Mouse (Mus musculus): Measurements from ENCODE around the gene Mul1. TPM values are rescaled to one million over a fixed set of nuclear protein-coding genes. Genes with fewer than 3 reads are reported as not detected.
A peak's percentile ranks its signal among the peaks of the same experiment; 100 is the strongest.

The Mul1 gene
- 15.3 and 18.6 TPM in 2 replicates for polyA plus RNA-seq (2014; fragmentation: Nextera tagmentation; extraction: Ambion mirVana)

DNA sequence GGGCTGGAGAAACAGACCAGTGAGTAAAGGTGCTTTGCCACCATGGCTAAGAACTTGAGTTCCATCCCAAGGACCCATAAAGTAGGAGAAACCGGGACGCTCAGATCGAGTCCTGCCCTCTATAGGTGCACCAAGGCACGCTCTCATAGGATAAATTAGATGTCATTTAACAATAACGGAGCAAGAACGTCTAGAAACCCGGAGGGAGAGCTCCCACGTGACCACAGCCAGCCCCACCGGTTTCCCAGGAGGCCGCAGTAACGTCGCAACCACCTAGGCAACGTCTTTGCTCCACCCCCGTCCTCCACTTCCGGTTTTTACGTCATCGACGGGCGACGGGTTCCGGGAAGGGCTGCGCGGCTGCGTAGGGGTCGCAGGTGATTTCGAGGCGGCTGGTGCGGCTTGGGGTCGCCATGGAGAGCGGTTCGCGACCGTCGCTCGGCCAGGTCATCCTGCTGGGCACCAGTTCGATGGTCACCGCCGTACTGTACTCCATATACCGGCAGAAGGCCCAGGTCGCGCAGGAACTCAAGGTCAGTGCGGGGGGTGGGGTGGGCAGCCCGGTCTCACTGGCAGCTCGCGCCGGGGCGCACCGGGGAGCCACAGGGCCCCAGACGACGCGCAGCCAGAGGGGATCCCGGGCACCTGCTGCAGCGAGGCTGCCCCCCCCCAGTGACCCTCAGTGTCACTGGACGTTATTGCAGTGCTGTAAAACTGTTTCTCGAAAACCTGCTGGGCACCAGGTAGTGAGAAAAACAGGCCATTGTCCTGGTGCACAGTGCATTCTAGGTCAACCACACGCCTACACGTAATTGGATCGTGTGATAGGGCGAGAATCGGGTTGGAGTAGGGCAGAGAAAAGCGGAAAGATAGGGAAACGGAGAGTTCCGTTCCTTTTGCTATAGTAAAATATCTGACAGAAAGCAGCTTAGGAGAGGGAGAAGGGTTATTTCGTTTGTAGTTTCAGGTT, at the start of gene Mul1:
TSS of gene Mul1 (plus strand) at position 325 of the 970 bp plus-strand sequence.
- Histone ChIP-seq H3K27me3 (ENCODE audit: control insufficient read depth, insufficient read depth, low read length) (no peaks in the 10 kb centered on the region), H3K4me1 (ENCODE audit: control insufficient read depth, insufficient read depth, low read length) (peaks cover 10% of the 10 kb centered on the region), H3K27ac (ENCODE audit: low read depth, low read length) (peak within 1 kb of the TSS; percentile 83), H3K36me3 (ENCODE audit: control insufficient read depth, insufficient read depth, low read length) (peaks cover 23% of the 10 kb centered on the region), H3K9me3 (ENCODE audit: control insufficient read depth, low read length) (no peaks in the 10 kb centered on the region), H3K9ac (replicated peaks; ENCODE audit: low read depth, low read length) (peak within 1 kb of the TSS; percentile 74), H3K4me2 (ENCODE audit: low read depth, low read length) (peak within 1 kb of the TSS; percentile 89), H3K4me3 (ENCODE audit: low read depth, low read length) (peak within 1 kb of the TSS; percentile 73)
- peak; percentile 91 for ATAC-seq (ENCODE audit: low read depth)
- under 1% methylated on average over 64 of the region's 64 CpGs for WGBS

DNA sequence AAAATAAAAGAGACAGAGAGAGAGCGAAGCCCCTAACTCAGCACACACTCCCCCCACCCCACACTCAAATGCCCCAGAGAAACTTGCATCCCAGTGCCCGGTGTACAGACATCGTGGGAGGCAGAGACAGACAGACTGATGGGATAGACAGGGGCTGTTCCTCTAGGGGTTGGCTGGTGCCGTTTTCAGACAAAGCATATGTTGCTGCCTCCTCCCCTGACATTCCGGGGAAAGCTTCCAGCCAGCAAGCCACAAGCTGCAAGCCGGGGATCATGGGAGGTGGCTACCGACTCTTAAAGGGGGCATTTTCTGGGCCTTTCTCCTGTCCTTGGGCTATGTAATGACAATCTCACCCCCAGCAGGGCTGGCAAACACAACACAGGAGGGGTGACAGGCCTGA, 40.8 kb upstream of the Mul1 start:
- Histone ChIP-seq H3K4me2 (ENCODE audit: low read depth, low read length) (no peak overlapping the region), H3K4me1 (ENCODE audit: control insufficient read depth, insufficient read depth, low read length) (peaks cover 7% of the 10 kb centered on the region; the same call in 1 of the 2 replicates), H3K4me3 (ENCODE audit: low read depth, low read length) (no peak overlapping the region), H3K9me3 (ENCODE audit: control insufficient read depth, low read length) (no peaks in the 10 kb centered on the region), H3K9ac (replicated peaks; ENCODE audit: low read depth, low read length) (no peak overlapping the region), H3K27me3 (ENCODE audit: control insufficient read depth, insufficient read depth, low read length) (peaks cover 36% of the 10 kb centered on the region), H3K36me3 (ENCODE audit: control insufficient read depth, insufficient read depth, low read length) (no peaks in the 10 kb centered on the region), H3K27ac (ENCODE audit: low read depth, low read length) (no peak overlapping the region)
- ATAC-seq (ENCODE audit: low read depth): no peak
- 60% methylated on average over 7 of the region's 7 CpGs for WGBS

DNA sequence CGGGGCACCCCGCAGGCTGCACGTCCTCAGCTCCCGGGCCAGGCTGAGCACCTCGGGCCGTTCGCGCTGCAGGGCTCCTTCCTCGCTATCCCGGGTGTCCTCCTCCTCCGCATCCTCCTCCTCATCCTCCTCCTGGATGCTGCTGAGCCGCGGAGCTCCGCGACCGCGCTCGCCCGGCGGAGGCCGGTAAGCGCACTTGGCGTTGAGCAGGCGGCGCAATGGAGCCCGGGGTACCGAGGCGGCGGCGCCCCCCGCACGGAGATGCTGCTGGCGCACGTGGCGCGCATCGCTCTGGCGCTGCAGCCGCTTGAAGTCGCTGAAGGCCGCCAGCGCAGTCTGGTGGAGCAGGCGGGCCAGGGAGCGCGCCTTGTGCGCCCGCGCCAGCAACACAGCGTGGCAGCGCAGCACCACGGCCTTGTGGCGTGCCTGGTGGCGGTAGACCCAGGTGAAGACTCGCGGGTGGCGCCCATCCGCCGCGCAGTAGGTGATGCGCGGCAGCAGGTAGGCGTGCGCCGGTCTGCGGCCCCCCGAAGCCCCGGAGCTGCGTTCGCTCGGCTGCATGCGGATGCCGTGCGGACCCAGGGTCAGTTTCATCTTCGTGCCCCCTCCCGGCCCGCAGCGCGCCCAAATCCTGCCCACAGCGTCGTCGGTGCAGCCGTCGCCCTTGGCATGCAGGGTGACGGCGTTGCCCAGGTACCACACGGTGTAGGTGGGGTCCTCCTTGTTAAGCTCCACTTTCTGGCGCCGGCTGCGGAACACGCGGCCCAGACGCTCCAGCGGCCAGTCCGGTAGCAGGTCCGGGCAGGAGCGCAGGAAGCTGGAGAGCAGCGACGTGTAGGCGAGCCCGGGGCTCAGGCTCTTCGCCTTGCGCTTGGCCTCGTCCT, 39.1 kb upstream of the Mul1 start:
- Histone ChIP-seq H3K27me3 (ENCODE audit: control insufficient read depth, insufficient read depth, low read length) (peaks cover 36% of the 10 kb centered on the region), H3K9ac (replicated peaks; ENCODE audit: low read depth, low read length) (peak overlapping the region; percentile 48), H3K4me1 (ENCODE audit: control insufficient read depth, insufficient read depth, low read length) (peaks cover 7% of the 10 kb centered on the region; the same call in 1 of the 2 replicates), H3K27ac (ENCODE audit: low read depth, low read length) (no peak overlapping the region), H3K4me3 (ENCODE audit: low read depth, low read length) (peak overlapping the region; percentile 40), H3K9me3 (ENCODE audit: control insufficient read depth, low read length) (no peaks in the 10 kb centered on the region), H3K36me3 (ENCODE audit: control insufficient read depth, insufficient read depth, low read length) (no peaks in the 10 kb centered on the region), H3K4me2 (ENCODE audit: low read depth, low read length) (peak overlapping the region; percentile 76)
- WGBS: 1% methylated on average over 82 of the region's 103 CpGs
- ATAC-seq (ENCODE audit: low read depth): peak; percentile 60

DNA sequence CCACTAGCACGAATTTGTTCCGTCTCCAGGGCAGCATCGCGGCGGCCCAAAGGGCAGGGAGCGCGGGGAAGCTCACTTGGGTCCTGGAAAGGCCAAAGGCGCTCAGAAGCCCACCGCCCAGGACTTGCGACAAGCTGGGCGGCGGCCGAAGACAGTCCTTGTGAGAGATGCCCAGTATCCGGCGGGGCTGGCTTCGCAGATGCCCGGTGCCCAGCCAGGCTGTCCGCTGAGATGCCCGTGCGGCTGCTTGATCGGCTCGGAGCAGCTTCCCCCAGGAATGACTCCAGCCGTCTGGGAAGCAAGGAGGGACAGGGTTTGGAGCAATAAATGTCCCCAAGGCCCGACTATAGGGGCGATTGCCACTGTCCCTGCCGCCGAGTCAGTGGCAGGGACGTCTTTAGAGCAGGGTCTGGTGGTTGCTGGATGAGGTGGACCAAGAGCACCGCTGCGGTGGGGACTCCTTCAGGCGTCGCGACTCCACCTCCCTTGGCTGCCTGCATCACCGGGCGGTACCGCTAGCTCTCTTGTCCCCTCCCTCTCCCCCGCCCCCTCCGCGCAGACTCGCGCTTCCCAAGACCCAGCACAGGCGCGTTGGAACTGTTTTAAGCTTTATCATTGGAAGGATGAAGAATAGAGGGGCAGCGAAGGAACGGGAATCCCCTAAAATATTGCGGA, 38.4 kb upstream of the Mul1 start, which contains the start of gene Fam43b:
TSS of gene Fam43b (minus strand) at position 558 of the 675 bp plus-strand sequence.
- H3K4me1 ChIP-seq (ENCODE audit: control insufficient read depth, insufficient read depth, low read length): peaks cover 7% of the 10 kb centered on the region; the same call in 1 of the 2 replicates
- no peak within 1 kb of the TSS for H3K27ac ChIP-seq (ENCODE audit: low read depth, low read length)
- peak within 1 kb of the TSS; percentile 40 for H3K4me3 ChIP-seq (ENCODE audit: low read depth, low read length)
- H3K4me2 ChIP-seq (ENCODE audit: low read depth, low read length): peak within 1 kb of the TSS; percentile 76
- no peaks in the 10 kb centered on the region for H3K9me3 ChIP-seq (ENCODE audit: control insufficient read depth, low read length)
- no peaks in the 10 kb centered on the region for H3K36me3 ChIP-seq (ENCODE audit: control insufficient read depth, insufficient read depth, low read length)
- H3K27me3 ChIP-seq (ENCODE audit: control insufficient read depth, insufficient read depth, low read length): peaks cover 36% of the 10 kb centered on the region
- ATAC-seq (ENCODE audit: low read depth): peak; percentile 51; the same call in 1 of the 2 replicates
- WGBS: 1% methylated on average over 42 of the region's 46 CpGs
- peak within 1 kb of the TSS; percentile 48 for H3K9ac ChIP-seq (replicated peaks; ENCODE audit: low read depth, low read length)

DNA sequence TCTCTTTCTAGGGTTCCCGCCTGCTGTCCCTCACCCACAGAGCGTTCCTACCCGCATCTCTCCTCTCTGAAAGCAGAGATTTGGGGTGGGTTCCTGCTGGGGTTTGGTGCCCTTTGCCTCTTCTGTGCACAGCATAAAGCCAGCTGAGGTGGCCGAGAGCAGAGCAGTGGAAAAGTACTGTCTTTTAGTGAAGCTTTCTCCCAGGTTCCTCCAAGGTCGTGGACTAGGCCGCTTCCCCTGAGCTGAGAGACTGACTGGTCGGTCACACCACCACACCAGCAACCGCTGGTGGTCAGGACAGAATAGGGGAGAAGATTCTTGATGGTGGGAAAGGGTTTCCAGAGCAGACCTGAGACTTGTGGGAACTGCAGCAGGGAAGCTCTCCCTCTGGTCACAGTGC, 37.8 kb upstream of the Mul1 start:
- no peaks in the 10 kb centered on the region for H3K9me3 ChIP-seq (ENCODE audit: control insufficient read depth, low read length)
- H3K9ac ChIP-seq (replicated peaks; ENCODE audit: low read depth, low read length): no peak overlapping the region
- H3K36me3 ChIP-seq (ENCODE audit: control insufficient read depth, insufficient read depth, low read length): no peaks in the 10 kb centered on the region
- 3% methylated on average over 8 of the region's 8 CpGs for WGBS
- peak overlapping the region; percentile 76 for H3K4me2 ChIP-seq (ENCODE audit: low read depth, low read length)
- peaks cover 7% of the 10 kb centered on the region; the same call in 1 of the 2 replicates for H3K4me1 ChIP-seq (ENCODE audit: control insufficient read depth, insufficient read depth, low read length)
- peak overlapping the region; percentile 40 for H3K4me3 ChIP-seq (ENCODE audit: low read depth, low read length)
- H3K27ac ChIP-seq (ENCODE audit: low read depth, low read length): no peak overlapping the region
- ATAC-seq (ENCODE audit: low read depth): no peak
- H3K27me3 ChIP-seq (ENCODE audit: control insufficient read depth, insufficient read depth, low read length): peaks cover 36% of the 10 kb centered on the region

DNA sequence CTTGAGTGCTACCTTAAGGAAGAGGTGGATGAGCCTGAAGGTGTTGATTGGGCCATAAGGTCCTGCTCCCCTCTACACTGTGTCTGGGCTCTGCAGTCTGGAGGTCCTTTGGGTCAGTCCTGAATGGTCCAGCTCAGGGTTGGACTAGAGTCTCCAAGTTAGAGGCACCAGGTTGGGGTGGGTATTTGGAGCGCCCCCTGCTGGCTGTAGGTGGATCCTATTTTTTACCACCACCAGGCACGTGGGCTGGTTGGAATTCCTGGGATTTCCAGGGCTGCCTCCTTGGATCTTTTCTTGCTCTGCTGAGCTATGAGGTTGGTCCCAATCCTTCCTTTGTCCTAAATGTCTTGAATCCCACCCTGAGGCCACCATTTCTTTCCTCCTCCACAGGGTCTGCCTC, 29.7 kb upstream of the Mul1 start:
- Histone ChIP-seq H3K27me3 (ENCODE audit: control insufficient read depth, insufficient read depth, low read length) (no peaks in the 10 kb centered on the region), H3K4me1 (ENCODE audit: control insufficient read depth, insufficient read depth, low read length) (no peaks in the 10 kb centered on the region), H3K36me3 (ENCODE audit: control insufficient read depth, insufficient read depth, low read length) (no peaks in the 10 kb centered on the region), H3K9me3 (ENCODE audit: control insufficient read depth, low read length) (no peaks in the 10 kb centered on the region), H3K27ac (ENCODE audit: low read depth, low read length) (no peak overlapping the region), H3K9ac (replicated peaks; ENCODE audit: low read depth, low read length) (no peak overlapping the region), H3K4me3 (ENCODE audit: low read depth, low read length) (no peak overlapping the region), H3K4me2 (ENCODE audit: low read depth, low read length) (no peak overlapping the region)
- 0% methylated on average over 2 of the region's 2 CpGs for WGBS
- ATAC-seq (ENCODE audit: low read depth): no peak

DNA sequence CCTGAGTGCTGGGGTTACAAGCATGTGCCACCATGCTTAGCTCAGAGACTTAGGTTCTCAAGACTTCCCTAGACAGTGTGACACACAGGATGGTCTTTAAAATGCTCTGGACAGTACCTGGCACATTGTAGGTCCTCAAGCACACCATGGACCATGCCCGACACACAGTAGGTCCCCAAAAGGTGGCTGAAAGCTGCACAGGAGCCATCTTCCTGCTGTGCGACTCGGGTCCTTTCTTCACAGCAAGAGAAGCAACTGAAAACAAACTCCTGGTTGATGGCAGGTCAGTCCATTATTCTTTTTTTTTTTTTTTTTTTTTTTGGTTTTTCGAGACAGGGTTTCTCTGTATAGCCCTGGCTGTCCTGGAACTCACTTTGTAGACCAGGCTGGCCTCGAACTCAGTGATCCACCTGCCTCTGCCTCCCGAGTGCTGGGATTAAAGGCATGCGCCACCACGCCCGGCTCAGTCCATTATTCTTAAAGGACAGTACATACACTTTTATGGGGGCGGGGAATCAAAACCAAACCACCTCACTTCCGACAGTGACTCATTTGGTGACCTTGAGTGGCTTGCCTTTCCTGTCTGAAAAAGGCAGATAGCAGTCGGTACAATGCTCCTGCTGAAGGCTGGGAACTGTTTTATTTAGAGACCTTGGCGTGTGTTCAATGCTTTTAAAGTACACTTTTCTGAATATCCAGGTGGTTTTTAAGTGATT, 26.8 kb upstream of the Mul1 start:
- ATAC-seq (ENCODE audit: low read depth): no peak
- Histone ChIP-seq H3K36me3 (ENCODE audit: control insufficient read depth, insufficient read depth, low read length) (no peaks in the 10 kb centered on the region), H3K4me1 (ENCODE audit: control insufficient read depth, insufficient read depth, low read length) (no peaks in the 10 kb centered on the region), H3K27ac (ENCODE audit: low read depth, low read length) (no peak overlapping the region), H3K4me3 (ENCODE audit: low read depth, low read length) (no peak overlapping the region), H3K4me2 (ENCODE audit: low read depth, low read length) (no peak overlapping the region), H3K9ac (replicated peaks; ENCODE audit: low read depth, low read length) (no peak overlapping the region), H3K27me3 (ENCODE audit: control insufficient read depth, insufficient read depth, low read length) (no peaks in the 10 kb centered on the region), H3K9me3 (ENCODE audit: control insufficient read depth, low read length) (no peaks in the 10 kb centered on the region)
- WGBS: 87% methylated on average over 11 of the region's 13 CpGs

DNA sequence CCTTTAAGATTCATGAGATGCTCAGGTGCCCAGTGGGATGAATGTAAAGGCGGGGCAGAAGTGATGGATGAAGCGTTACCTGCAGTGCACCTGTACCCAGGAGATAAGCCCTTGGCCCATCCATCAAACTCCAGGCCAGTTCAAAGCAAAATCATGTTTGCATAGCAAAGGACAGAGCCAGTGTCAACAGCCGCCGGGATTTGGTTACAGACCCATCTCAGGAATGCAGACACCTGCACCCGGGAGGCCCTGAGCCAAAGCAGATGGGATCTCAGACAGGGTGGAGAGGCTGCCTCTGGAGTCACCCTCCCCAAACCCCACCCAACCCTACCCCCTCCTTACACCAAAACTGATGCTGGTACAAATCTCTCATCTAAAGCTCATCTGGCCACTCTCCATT, 23.5 kb upstream of the Mul1 start:
- ATAC-seq (ENCODE audit: low read depth): no peak
- Histone ChIP-seq H3K4me3 (ENCODE audit: low read depth, low read length) (no peak overlapping the region), H3K9me3 (ENCODE audit: control insufficient read depth, low read length) (no peaks in the 10 kb centered on the region), H3K9ac (replicated peaks; ENCODE audit: low read depth, low read length) (no peak overlapping the region), H3K4me1 (ENCODE audit: control insufficient read depth, insufficient read depth, low read length) (no peaks in the 10 kb centered on the region), H3K4me2 (ENCODE audit: low read depth, low read length) (no peak overlapping the region), H3K36me3 (ENCODE audit: control insufficient read depth, insufficient read depth, low read length) (no peaks in the 10 kb centered on the region), H3K27me3 (ENCODE audit: control insufficient read depth, insufficient read depth, low read length) (no peaks in the 10 kb centered on the region), H3K27ac (ENCODE audit: low read depth, low read length) (no peak overlapping the region)
- 11% methylated on average over 5 of the region's 5 CpGs for WGBS
